Mouse (Mus musculus): ENCODE data around the gene Sdf4. TPM values are rescaled to one million over a fixed set of nuclear protein-coding genes. Genes with fewer than 3 reads are reported as not detected.
A peak's percentile ranks its signal among the peaks of the same experiment; 100 is the strongest.

Gene Sdf4
- polyA plus RNA-seq, 2 experiments, result 26.8 to 72.1 TPM

DNA sequence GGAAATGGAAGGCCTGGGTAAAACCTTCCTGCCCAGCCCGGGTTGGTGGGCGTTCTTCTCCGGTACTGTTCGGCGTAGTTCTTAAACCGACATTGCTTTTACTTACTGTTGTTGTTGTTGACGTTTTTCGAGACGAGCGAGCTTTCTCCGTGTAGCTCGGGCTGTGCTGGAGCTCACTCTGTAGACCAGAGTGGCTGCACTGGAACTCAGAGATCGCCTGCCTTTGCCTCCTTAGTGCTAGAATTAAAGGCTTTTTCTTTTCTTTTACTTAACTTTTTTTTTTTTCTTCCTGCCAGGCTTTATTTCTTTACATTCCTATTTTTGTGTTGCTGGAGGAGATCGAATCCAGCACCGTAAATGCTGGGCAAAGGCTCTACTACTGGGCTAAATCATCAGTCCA, 934 bp downstream of the Sdf4 start:
- H3K36me3 ChIP-seq (replicated peaks; ENCODE audit: control insufficient read depth, insufficient read depth, low read depth), result peaks cover 13% of the 10 kb centered on the region

DNA sequence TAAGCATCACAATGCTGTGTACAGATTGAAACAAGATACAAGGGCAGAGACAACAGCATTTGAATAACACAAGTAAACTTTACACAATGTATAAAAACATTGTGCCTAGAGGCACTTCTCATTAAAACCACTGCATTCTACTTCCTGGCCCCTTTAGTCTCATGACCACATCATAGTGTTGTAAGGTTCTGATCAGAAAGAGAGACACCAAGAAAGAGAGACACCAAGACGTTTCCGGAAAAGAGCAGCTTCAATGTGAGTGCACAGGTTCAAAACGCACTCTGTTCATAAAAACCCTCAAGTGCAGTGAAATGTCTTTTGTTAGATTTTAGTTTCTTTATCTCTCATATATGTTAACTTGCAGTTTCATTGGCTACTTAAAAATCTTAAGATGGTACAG, 11.4 kb downstream of the Sdf4 start:
- Histone ChIP-seq H3K4me2 (ENCODE audit: low read depth) (no peak overlapping the region), H3K27ac (no peak overlapping the region), H3K36me3 (replicated peaks; ENCODE audit: control insufficient read depth, insufficient read depth, low read depth) (peaks cover 69% of the 10 kb centered on the region), H3K9me3 (ENCODE audit: control insufficient read depth, low read length) (no peaks in the 10 kb centered on the region), H3K4me1 (replicated peaks; ENCODE audit: control insufficient read depth in 2 of 2, insufficient read depth in 2 of 2, low read length in 1 of 2) (no peaks in the 10 kb centered on the region), H3K27me3 (ENCODE audit: control insufficient read depth, insufficient read depth, low read length) (no peaks in the 10 kb centered on the region), H3K4me3 (ENCODE audit: insufficient read depth in 1 of 2, low read depth in 2 of 2, low read length in 2 of 2) (no peak overlapping the region), H3K9ac (replicated peaks) (no peak overlapping the region)
- WGBS (ENCODE audit: insufficient replicate concordance), result 81% methylated on average over 3 of the region's 3 CpGs
- DNase-seq (ENCODE audit: low read depth in 3 of 3, low spot score in 3 of 3) (no peak), ATAC-seq (ENCODE audit: insufficient read depth) (no peak)
- TF ChIP-seq EP300 (IDR thresholded peaks at IDR 0.05; ENCODE audit: low read depth) (no peak), CTCF (IDR thresholded peaks at IDR 0.05; ENCODE audit: low read depth) (no peak)

More for the DNA sequence above, 934 bp downstream of the Sdf4 start:
- H3K4me2 ChIP-seq (ENCODE audit: low read depth), result peak overlapping the region; percentile 91
- no peaks in the 10 kb centered on the region for H3K9me3 ChIP-seq (ENCODE audit: control insufficient read depth, low read length)
- peak overlapping the region; percentile 85 to 100 for H3K4me3 ChIP-seq (ENCODE audit: insufficient read depth in 1 of 2, low read depth in 2 of 2, low read length in 2 of 2)
- no peak for TF ChIP-seq EP300 (IDR thresholded peaks at IDR 0.05; ENCODE audit: low read depth)
- no peak for TF ChIP-seq CTCF (IDR thresholded peaks at IDR 0.05; ENCODE audit: low read depth)
- ATAC-seq (ENCODE audit: insufficient read depth), result no peak
- H3K4me1 ChIP-seq (replicated peaks; ENCODE audit: control insufficient read depth in 2 of 2, insufficient read depth in 2 of 2, low read length in 1 of 2), result peaks cover 36 to 38% of the 10 kb centered on the region in 2 experiments
- DNase-seq (ENCODE audit: low read depth in 3 of 3, low spot score in 3 of 3), result no peak
- no peaks in the 10 kb centered on the region for H3K27me3 ChIP-seq (ENCODE audit: control insufficient read depth, insufficient read depth, low read length)
- peak overlapping the region; percentile 85 for H3K27ac ChIP-seq
- 4% methylated on average over 15 of the region's 15 CpGs for WGBS (ENCODE audit: insufficient replicate concordance)
- H3K9ac ChIP-seq (replicated peaks), result peak overlapping the region; percentile 78

DNA sequence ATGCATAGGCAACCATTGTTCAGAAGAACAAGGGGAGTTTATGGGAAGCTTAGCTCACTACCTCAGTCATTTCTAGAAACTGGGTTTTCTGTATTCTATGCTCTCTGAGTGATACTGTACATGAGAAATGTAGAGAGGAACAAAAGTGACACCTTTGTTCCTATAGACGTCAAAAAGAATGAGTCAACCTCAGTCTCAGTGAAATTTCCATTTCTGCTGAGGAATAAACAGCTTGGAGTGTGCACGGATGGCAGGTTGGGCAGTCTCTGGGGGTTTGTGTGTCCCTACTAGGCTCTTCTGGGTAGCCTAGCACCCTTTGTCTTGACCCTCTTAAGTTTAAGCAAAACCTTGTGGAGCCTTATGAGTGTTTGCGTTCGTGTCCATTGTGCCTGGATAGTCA, 15.7 kb downstream of the Sdf4 start:
- 89% methylated on average over 4 of the region's 4 CpGs for WGBS (ENCODE audit: insufficient replicate concordance)
- Histone ChIP-seq H3K36me3 (replicated peaks; ENCODE audit: control insufficient read depth, insufficient read depth, low read depth) (peaks cover 62% of the 10 kb centered on the region), H3K9ac (replicated peaks) (no peak overlapping the region), H3K27me3 (ENCODE audit: control insufficient read depth, insufficient read depth, low read length) (no peaks in the 10 kb centered on the region), H3K4me3 (ENCODE audit: insufficient read depth in 1 of 2, low read depth in 2 of 2, low read length in 2 of 2) (no peak overlapping the region), H3K4me2 (ENCODE audit: low read depth) (no peak overlapping the region), H3K27ac (no peak overlapping the region), H3K4me1 (replicated peaks; ENCODE audit: control insufficient read depth in 2 of 2, insufficient read depth in 2 of 2, low read length in 1 of 2) (no peaks in the 10 kb centered on the region), H3K9me3 (ENCODE audit: control insufficient read depth, low read length) (no peaks in the 10 kb centered on the region)
- ATAC-seq (ENCODE audit: insufficient read depth) (no peak), DNase-seq (ENCODE audit: low read depth in 3 of 3, low spot score in 3 of 3) (no peak)
- TF ChIP-seq CTCF (IDR thresholded peaks at IDR 0.05; ENCODE audit: low read depth) (no peak), EP300 (IDR thresholded peaks at IDR 0.05; ENCODE audit: low read depth) (no peak)

DNA sequence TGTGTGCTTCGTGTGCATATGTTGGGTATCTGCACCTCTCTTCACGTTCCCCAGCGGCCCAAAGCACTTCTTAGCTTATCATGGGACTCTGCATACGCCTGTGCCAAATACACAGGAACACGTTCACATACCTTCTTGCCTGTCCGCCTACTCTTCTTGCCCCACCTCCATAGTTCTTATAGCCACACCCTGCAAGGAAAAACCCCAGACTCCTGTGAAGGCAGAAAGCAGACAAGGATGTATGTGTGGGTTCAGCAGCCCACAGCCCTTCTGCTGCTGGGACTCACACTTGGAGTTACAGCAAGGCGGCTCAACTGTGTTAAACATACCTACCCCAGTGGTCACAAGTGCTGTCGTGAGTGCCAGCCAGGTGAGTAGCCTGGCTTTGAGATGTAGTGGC, 21.0 kb downstream of the Sdf4 start, which contains the start of gene Tnfrsf4:
Gene Tnfrsf4, plus strand, starts transcription at position 207 of the 400 bp plus-strand sequence.
- TF ChIP-seq EP300 (IDR thresholded peaks at IDR 0.05; ENCODE audit: low read depth) (no peak), CTCF (IDR thresholded peaks at IDR 0.05; ENCODE audit: low read depth) (no peak)
- DNase-seq (ENCODE audit: low read depth in 3 of 3, low spot score in 3 of 3) (no peak), ATAC-seq (ENCODE audit: insufficient read depth) (no peak)
- 68% methylated on average over 8 of the region's 8 CpGs for WGBS (ENCODE audit: insufficient replicate concordance)
- Histone ChIP-seq H3K27me3 (ENCODE audit: control insufficient read depth, insufficient read depth, low read length) (no peaks in the 10 kb centered on the region), H3K4me2 (ENCODE audit: low read depth) (no peak within 1 kb of the TSS), H3K4me1 (replicated peaks; ENCODE audit: control insufficient read depth in 2 of 2, insufficient read depth in 2 of 2, low read length in 1 of 2) (no peaks in the 10 kb centered on the region), H3K4me3 (ENCODE audit: insufficient read depth in 1 of 2, low read depth in 2 of 2, low read length in 2 of 2) (no peak within 1 kb of the TSS), H3K9ac (replicated peaks) (no peak within 1 kb of the TSS), H3K9me3 (ENCODE audit: control insufficient read depth, low read length) (no peaks in the 10 kb centered on the region), H3K36me3 (replicated peaks; ENCODE audit: control insufficient read depth, insufficient read depth, low read depth) (peaks cover 34% of the 10 kb centered on the region), H3K27ac (no peak within 1 kb of the TSS)

DNA sequence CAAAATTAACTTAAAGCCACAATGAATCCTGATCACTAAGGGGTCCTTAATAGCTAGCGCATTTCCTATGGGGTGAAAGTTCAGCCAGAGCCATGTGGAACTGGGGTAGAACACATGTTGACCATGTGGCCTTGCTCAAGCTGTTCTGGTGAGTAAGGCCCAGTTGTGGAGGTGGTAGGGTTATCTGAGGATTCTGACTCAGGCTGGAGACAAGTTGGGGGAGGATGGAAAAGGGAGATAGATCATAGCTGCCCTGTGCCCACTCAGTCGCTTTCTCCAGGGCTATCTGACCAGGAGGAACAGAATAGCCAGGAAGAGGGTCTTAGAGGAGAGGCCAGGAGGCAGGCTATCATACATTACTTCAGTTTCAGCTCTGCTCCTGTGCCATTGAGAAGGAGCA, 21.8 kb downstream of the Sdf4 start:
- ATAC-seq (ENCODE audit: insufficient read depth) (no peak), DNase-seq (ENCODE audit: low read depth in 3 of 3, low spot score in 3 of 3) (no peak)
- Histone ChIP-seq H3K27ac (no peak overlapping the region), H3K27me3 (ENCODE audit: control insufficient read depth, insufficient read depth, low read length) (no peaks in the 10 kb centered on the region), H3K36me3 (replicated peaks; ENCODE audit: control insufficient read depth, insufficient read depth, low read depth) (peaks cover 26% of the 10 kb centered on the region), H3K9me3 (ENCODE audit: control insufficient read depth, low read length) (no peaks in the 10 kb centered on the region), H3K4me2 (ENCODE audit: low read depth) (no peak overlapping the region), H3K4me3 (ENCODE audit: insufficient read depth in 1 of 2, low read depth in 2 of 2, low read length in 2 of 2) (no peak overlapping the region), H3K4me1 (replicated peaks; ENCODE audit: control insufficient read depth in 2 of 2, insufficient read depth in 2 of 2, low read length in 1 of 2) (no peaks in the 10 kb centered on the region), H3K9ac (replicated peaks) (no peak overlapping the region)
- WGBS (ENCODE audit: insufficient replicate concordance), result 77% methylated on average over 2 of the region's 2 CpGs
- no peak for TF ChIP-seq EP300 (IDR thresholded peaks at IDR 0.05; ENCODE audit: low read depth)
- TF ChIP-seq CTCF (IDR thresholded peaks at IDR 0.05; ENCODE audit: low read depth), result no peak
